Mouse (Mus musculus): Measurements from ENCODE around the gene Plau. TPM values are rescaled to one million over a fixed set of nuclear protein-coding genes. Genes with fewer than 3 reads are reported as not detected.

Gene Plau
- polyA plus RNA-seq, 1 experiment from 2014 or later = 0.66 TPM

GRCm38 (mm10) chr14:20802926-20803605 is 33.4 kb upstream of the Plau start:
- WGBS (ENCODE audit: insufficient replicate concordance) = 23% methylated on average over 2 of the region's 2 CpGs
- ATAC-seq (replicated peaks; ENCODE audit: insufficient number of reproducible peaks, low FRiP score, low TSS enrichment) = no peak

GRCm38 (mm10) chr14:20803606-20803938 is 32.9 kb upstream of the Plau start:
- H3K36me3 ChIP-seq (ENCODE audit: control insufficient read depth, insufficient read depth, low read length) = no peaks in the 10 kb centered on the region
- H3K27me3 ChIP-seq (ENCODE audit: control insufficient read depth, insufficient read depth, low read length) = no peaks in the 10 kb centered on the region
- no peaks in the 10 kb centered on the region for H3K9me3 ChIP-seq (replicated peaks; ENCODE audit: control insufficient read depth, low read length)
- H3K27ac ChIP-seq (ENCODE audit: low read depth, low read length) = no peak overlapping the region
- WGBS (ENCODE audit: insufficient replicate concordance) = 4% methylated on average over 7 of the region's 7 CpGs
- H3K4me3 ChIP-seq (ENCODE audit: low read depth, low read length) = no peak overlapping the region
- no peak for ATAC-seq (replicated peaks; ENCODE audit: insufficient number of reproducible peaks, low FRiP score, low TSS enrichment)
- peaks cover 8% of the 10 kb centered on the region; the same call in 1 of the 2 replicates for H3K4me1 ChIP-seq (ENCODE audit: control insufficient read depth, insufficient read depth, low read length)
- H3K4me2 ChIP-seq = no peak overlapping the region
- no peak overlapping the region for H3K9ac ChIP-seq (ENCODE audit: low read depth, low read length)

More at GRCm38 (mm10) chr14:20802926-20803605, 33.4 kb upstream of the Plau start:
- Histone ChIP-seq H3K27ac (ENCODE audit: low read depth, low read length) (no peak overlapping the region), H3K4me3 (ENCODE audit: low read depth, low read length) (no peak overlapping the region), H3K9ac (ENCODE audit: low read depth, low read length) (no peak overlapping the region), H3K4me1 (ENCODE audit: control insufficient read depth, insufficient read depth, low read length) (peaks cover 8% of the 10 kb centered on the region; the same call in 1 of the 2 replicates), H3K9me3 (replicated peaks; ENCODE audit: control insufficient read depth, low read length) (no peaks in the 10 kb centered on the region), H3K27me3 (ENCODE audit: control insufficient read depth, insufficient read depth, low read length) (no peaks in the 10 kb centered on the region), H3K4me2 (no peak overlapping the region), H3K36me3 (ENCODE audit: control insufficient read depth, insufficient read depth, low read length) (no peaks in the 10 kb centered on the region)

GRCm38 (mm10) chr14:20804481-20804880 is 32.0 kb upstream of the Plau start:
- H3K36me3 ChIP-seq (ENCODE audit: control insufficient read depth, insufficient read depth, low read length) = no peaks in the 10 kb centered on the region
- no peak overlapping the region for H3K4me2 ChIP-seq
- H3K27ac ChIP-seq (ENCODE audit: low read depth, low read length) = no peak overlapping the region
- H3K9me3 ChIP-seq (replicated peaks; ENCODE audit: control insufficient read depth, low read length) = no peaks in the 10 kb centered on the region
- WGBS (ENCODE audit: insufficient replicate concordance) = 45% methylated on average over 5 of the region's 5 CpGs
- H3K9ac ChIP-seq (ENCODE audit: low read depth, low read length) = no peak overlapping the region
- H3K27me3 ChIP-seq (ENCODE audit: control insufficient read depth, insufficient read depth, low read length) = no peaks in the 10 kb centered on the region
- peaks cover 8% of the 10 kb centered on the region; the same call in 1 of the 2 replicates for H3K4me1 ChIP-seq (ENCODE audit: control insufficient read depth, insufficient read depth, low read length)
- H3K4me3 ChIP-seq (ENCODE audit: low read depth, low read length) = no peak overlapping the region
- no peak for ATAC-seq (replicated peaks; ENCODE audit: insufficient number of reproducible peaks, low FRiP score, low TSS enrichment)

GRCm38 (mm10) chr14:20804964-20805672 is 31.3 kb upstream of the Plau start:
- Histone ChIP-seq H3K9me3 (replicated peaks; ENCODE audit: control insufficient read depth, low read length) (no peaks in the 10 kb centered on the region), H3K4me1 (ENCODE audit: control insufficient read depth, insufficient read depth, low read length) (peaks cover 8% of the 10 kb centered on the region; the same call in 1 of the 2 replicates), H3K4me3 (ENCODE audit: low read depth, low read length) (no peak overlapping the region), H3K27me3 (ENCODE audit: control insufficient read depth, insufficient read depth, low read length) (no peaks in the 10 kb centered on the region), H3K9ac (ENCODE audit: low read depth, low read length) (no peak overlapping the region), H3K4me2 (no peak overlapping the region), H3K27ac (ENCODE audit: low read depth, low read length) (no peak overlapping the region), H3K36me3 (ENCODE audit: control insufficient read depth, insufficient read depth, low read length) (no peaks in the 10 kb centered on the region)
- 53% methylated on average over 9 of the region's 9 CpGs for WGBS (ENCODE audit: insufficient replicate concordance)
- no peak for ATAC-seq (replicated peaks; ENCODE audit: insufficient number of reproducible peaks, low FRiP score, low TSS enrichment)

- H3K27me3 ChIP-seq (ENCODE audit: control insufficient read depth, insufficient read depth, low read length) = no peaks in the 10 kb centered on the region
- peaks cover 8% of the 10 kb centered on the region; the same call in 1 of the 2 replicates for H3K4me1 ChIP-seq (ENCODE audit: control insufficient read depth, insufficient read depth, low read length)
- H3K27ac ChIP-seq (ENCODE audit: low read depth, low read length) = no peak overlapping the region
- H3K9ac ChIP-seq (ENCODE audit: low read depth, low read length) = no peak overlapping the region
- WGBS (ENCODE audit: insufficient replicate concordance) = 83% methylated on average over 14 of the region's 14 CpGs
- no peak for ATAC-seq (replicated peaks; ENCODE audit: insufficient number of reproducible peaks, low FRiP score, low TSS enrichment)
- H3K9me3 ChIP-seq (replicated peaks; ENCODE audit: control insufficient read depth, low read length) = no peaks in the 10 kb centered on the region
- H3K36me3 ChIP-seq (ENCODE audit: control insufficient read depth, insufficient read depth, low read length) = no peaks in the 10 kb centered on the region
- H3K4me2 ChIP-seq = no peak overlapping the region
- no peak overlapping the region for H3K4me3 ChIP-seq (ENCODE audit: low read depth, low read length)
These were observed 30.2 kb upstream of the Plau start for GRCm38 (mm10) chr14:20806116-20806840.

- Histone ChIP-seq H3K4me3 (ENCODE audit: low read depth, low read length) (no peak overlapping the region), H3K4me2 (no peak overlapping the region), H3K27ac (ENCODE audit: low read depth, low read length) (no peak overlapping the region), H3K36me3 (ENCODE audit: control insufficient read depth, insufficient read depth, low read length) (no peaks in the 10 kb centered on the region), H3K9ac (ENCODE audit: low read depth, low read length) (no peak overlapping the region), H3K9me3 (replicated peaks; ENCODE audit: control insufficient read depth, low read length) (no peaks in the 10 kb centered on the region), H3K27me3 (ENCODE audit: control insufficient read depth, insufficient read depth, low read length) (no peaks in the 10 kb centered on the region), H3K4me1 (ENCODE audit: control insufficient read depth, insufficient read depth, low read length) (peaks cover 4% of the 10 kb centered on the region; the same call in 1 of the 2 replicates)
- no peak for ATAC-seq (replicated peaks; ENCODE audit: insufficient number of reproducible peaks, low FRiP score, low TSS enrichment)
- WGBS (ENCODE audit: insufficient replicate concordance) = 72% methylated on average over 4 of the region's 4 CpGs
These were observed 27.1 kb upstream of the Plau start for GRCm38 (mm10) chr14:20809349-20809748.

GRCm38 (mm10) chr14:20809820-20810219 is 26.6 kb upstream of the Plau start:
- H3K27ac ChIP-seq (ENCODE audit: low read depth, low read length) = no peak overlapping the region
- no peaks in the 10 kb centered on the region for H3K27me3 ChIP-seq (ENCODE audit: control insufficient read depth, insufficient read depth, low read length)
- H3K36me3 ChIP-seq (ENCODE audit: control insufficient read depth, insufficient read depth, low read length) = no peaks in the 10 kb centered on the region
- H3K4me3 ChIP-seq (ENCODE audit: low read depth, low read length) = no peak overlapping the region
- H3K9me3 ChIP-seq (replicated peaks; ENCODE audit: control insufficient read depth, low read length) = no peaks in the 10 kb centered on the region
- H3K9ac ChIP-seq (ENCODE audit: low read depth, low read length) = no peak overlapping the region
- peaks cover 4% of the 10 kb centered on the region; the same call in 1 of the 2 replicates for H3K4me1 ChIP-seq (ENCODE audit: control insufficient read depth, insufficient read depth, low read length)
- H3K4me2 ChIP-seq = no peak overlapping the region
- ATAC-seq (replicated peaks; ENCODE audit: insufficient number of reproducible peaks, low FRiP score, low TSS enrichment) = no peak

GRCm38 (mm10) chr14:20811236-20811635 is 25.2 kb upstream of the Plau start:
- no peak overlapping the region for H3K27ac ChIP-seq (ENCODE audit: low read depth, low read length)
- H3K36me3 ChIP-seq (ENCODE audit: control insufficient read depth, insufficient read depth, low read length) = no peaks in the 10 kb centered on the region
- no peaks in the 10 kb centered on the region for H3K9me3 ChIP-seq (replicated peaks; ENCODE audit: control insufficient read depth, low read length)
- no peak overlapping the region for H3K4me2 ChIP-seq
- WGBS (ENCODE audit: insufficient replicate concordance) = 86% methylated on average over 8 of the region's 8 CpGs
- H3K4me1 ChIP-seq (ENCODE audit: control insufficient read depth, insufficient read depth, low read length) = no peaks in the 10 kb centered on the region
- H3K9ac ChIP-seq (ENCODE audit: low read depth, low read length) = no peak overlapping the region
- no peaks in the 10 kb centered on the region for H3K27me3 ChIP-seq (ENCODE audit: control insufficient read depth, insufficient read depth, low read length)
- no peak overlapping the region for H3K4me3 ChIP-seq (ENCODE audit: low read depth, low read length)
- ATAC-seq (replicated peaks; ENCODE audit: insufficient number of reproducible peaks, low FRiP score, low TSS enrichment) = no peak
